Mouse (Mus musculus): ENCODE data around the gene Rilpl1. TPM values are rescaled to one million over a fixed set of nuclear protein-coding genes. Genes with fewer than 3 reads are reported as not detected.

Gene Rilpl1
- polyA plus RNA-seq, 1 experiment from 2014 or later = 23.2 TPM

DNA sequence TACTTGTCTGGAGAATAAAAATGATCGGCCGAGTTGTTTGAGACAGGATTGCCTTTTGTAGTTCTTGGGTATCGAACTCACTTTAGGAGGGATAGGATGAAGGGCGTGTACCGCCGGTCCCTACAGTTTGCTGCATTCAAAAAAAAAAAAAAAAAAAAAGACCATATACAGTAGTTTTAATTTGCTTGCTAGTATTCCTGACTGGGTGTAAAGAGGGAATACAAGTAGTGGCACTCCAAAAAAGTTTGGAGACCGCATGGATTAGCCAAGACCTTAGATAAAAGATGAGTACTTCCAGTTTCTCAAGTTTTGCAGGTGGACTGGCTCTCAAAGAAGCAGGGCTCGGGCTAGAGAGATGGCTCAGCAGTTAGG lies 10.4 kb upstream of the Rilpl1 start:
- peak overlapping the region; percentile 89 for H3K27ac ChIP-seq (replicated peaks)
- H3K9ac ChIP-seq = peak overlapping the region; percentile 93
- H3K4me1 ChIP-seq = peaks cover 18% of the 10 kb centered on the region
- H3K4me3 ChIP-seq (replicated peaks) = peak overlapping the region; percentile 96
- H3K9me3 ChIP-seq (replicated peaks) = no peaks in the 10 kb centered on the region
- peak overlapping the region; percentile 52 for H3K4me2 ChIP-seq (replicated peaks)
- 10% methylated on average over 8 of the region's 8 CpGs for WGBS
- ATAC-seq (ENCODE audit: insufficient number of reproducible peaks, low FRiP score, low TSS enrichment, low read depth) = no peak
- H3K27me3 ChIP-seq = no peaks in the 10 kb centered on the region
- peaks cover 34% of the 10 kb centered on the region for H3K36me3 ChIP-seq

DNA sequence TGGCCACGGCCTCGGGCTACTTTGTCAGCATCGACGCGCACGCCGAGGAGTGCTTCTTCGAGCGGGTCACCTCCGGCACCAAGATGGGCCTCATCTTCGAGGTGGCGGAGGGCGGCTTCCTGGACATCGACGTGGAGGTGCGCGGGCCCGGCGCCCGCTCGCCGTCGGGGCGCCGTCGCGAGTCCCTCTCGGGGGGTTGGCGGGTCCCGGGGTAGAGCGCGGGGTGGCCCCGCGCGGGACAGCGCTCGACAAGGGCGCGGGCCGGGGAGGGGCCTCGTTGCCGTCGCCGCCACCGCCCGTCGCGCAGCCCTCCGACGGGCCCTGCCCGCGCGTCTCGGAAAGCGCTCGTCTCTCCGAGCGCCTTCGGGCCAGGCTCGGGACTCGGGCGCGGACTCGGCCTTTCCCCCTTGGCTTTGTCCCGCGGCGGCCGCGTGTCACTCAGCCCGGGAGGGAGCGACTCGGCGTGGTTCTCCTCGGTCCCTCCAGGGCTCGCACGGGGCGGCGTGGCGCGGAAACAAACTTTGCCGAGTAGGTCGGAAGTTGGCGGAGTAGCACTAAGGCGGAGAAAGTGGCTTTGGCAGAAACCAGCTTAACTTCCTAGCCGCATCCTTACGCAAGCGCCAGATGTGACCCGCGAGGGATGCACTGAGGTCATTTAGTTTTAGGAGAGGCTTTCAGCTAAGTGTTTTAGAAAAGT lies 9.9 kb upstream of the Rilpl1 start:
- H3K4me3 ChIP-seq (replicated peaks) = peak overlapping the region; percentile 96
- H3K4me2 ChIP-seq (replicated peaks) = peak overlapping the region; percentile 52
- H3K27ac ChIP-seq (replicated peaks) = peak overlapping the region; percentile 89
- ATAC-seq (ENCODE audit: insufficient number of reproducible peaks, low FRiP score, low TSS enrichment, low read depth) = peak; percentile 76
- under 1% methylated on average over 68 of the region's 89 CpGs for WGBS
- peaks cover 18% of the 10 kb centered on the region for H3K4me1 ChIP-seq
- peaks cover 29% of the 10 kb centered on the region for H3K36me3 ChIP-seq
- H3K9ac ChIP-seq = peak overlapping the region; percentile 93
- no peaks in the 10 kb centered on the region for H3K9me3 ChIP-seq (replicated peaks)
- no peaks in the 10 kb centered on the region for H3K27me3 ChIP-seq

DNA sequence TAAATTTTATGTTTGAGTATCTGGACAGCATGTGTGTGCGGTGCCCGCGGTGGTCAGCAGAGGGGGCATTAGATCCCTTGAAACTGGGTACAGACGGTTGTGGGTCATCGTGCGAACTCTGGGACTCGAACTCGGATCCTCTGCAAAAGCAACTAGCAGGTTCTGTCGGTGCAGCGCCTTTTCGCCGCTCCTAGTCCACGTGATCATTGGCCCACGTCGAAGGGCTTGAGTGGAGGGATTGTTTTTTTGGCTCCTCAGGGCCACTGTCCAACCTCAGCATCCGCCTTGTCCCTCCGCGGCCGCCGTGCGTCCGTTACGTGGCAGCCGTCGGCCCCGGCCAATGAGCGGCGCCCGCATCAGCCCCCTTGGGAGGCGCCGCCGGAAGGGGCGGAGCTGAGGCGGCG lies 9.2 kb upstream of the Rilpl1 start, which contains the start of gene Tmed2:
Gene Tmed2 (plus strand): TSS at position 313 of the 404 bp plus-strand sequence.
- no peaks in the 10 kb centered on the region for H3K9me3 ChIP-seq (replicated peaks)
- peak; percentile 96 for ATAC-seq (ENCODE audit: insufficient number of reproducible peaks, low FRiP score, low TSS enrichment, low read depth)
- H3K27me3 ChIP-seq = no peaks in the 10 kb centered on the region
- peaks cover 22% of the 10 kb centered on the region for H3K36me3 ChIP-seq
- H3K4me1 ChIP-seq = peaks cover 18% of the 10 kb centered on the region
- under 1% methylated on average over 35 of the region's 35 CpGs for WGBS
- H3K4me3 ChIP-seq (replicated peaks) = peak within 1 kb of the TSS; percentile 96
- peak within 1 kb of the TSS; percentile 93 for H3K9ac ChIP-seq
- H3K27ac ChIP-seq (replicated peaks) = peak within 1 kb of the TSS; percentile 89
- peak within 1 kb of the TSS; percentile 52 for H3K4me2 ChIP-seq (replicated peaks)

DNA sequence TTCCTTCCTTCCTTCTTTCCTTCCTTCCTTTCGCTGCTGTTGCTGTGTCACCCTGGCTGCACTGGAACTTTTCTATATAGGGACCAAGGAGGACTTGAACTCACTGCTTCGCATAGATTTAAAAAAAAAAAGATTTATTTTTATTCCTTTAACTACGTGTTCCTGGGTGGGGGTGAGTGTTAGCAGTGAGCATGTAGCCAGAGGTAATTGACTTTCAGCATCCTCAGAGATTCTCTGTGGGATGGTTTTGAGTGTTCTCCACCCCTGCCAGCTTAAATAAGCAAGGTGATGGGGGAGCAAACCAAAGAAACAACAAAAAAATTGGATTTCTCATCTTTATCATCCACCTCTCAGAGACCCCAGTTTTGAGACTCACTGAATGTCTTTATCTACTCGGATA lies 8.7 kb upstream of the Rilpl1 start:
- peak overlapping the region; percentile 89; the same call in 1 of the 2 replicates for H3K27ac ChIP-seq (replicated peaks)
- H3K4me2 ChIP-seq (replicated peaks) = peak overlapping the region; percentile 43
- H3K4me3 ChIP-seq (replicated peaks) = peak overlapping the region; percentile 96
- H3K9ac ChIP-seq = no peak overlapping the region
- peaks cover 17% of the 10 kb centered on the region for H3K36me3 ChIP-seq
- H3K4me1 ChIP-seq = peaks cover 18% of the 10 kb centered on the region
- 73% methylated on average over 4 of the region's 4 CpGs for WGBS
- no peaks in the 10 kb centered on the region for H3K9me3 ChIP-seq (replicated peaks)
- no peaks in the 10 kb centered on the region for H3K27me3 ChIP-seq
- no peak for ATAC-seq (ENCODE audit: insufficient number of reproducible peaks, low FRiP score, low TSS enrichment, low read depth)

DNA sequence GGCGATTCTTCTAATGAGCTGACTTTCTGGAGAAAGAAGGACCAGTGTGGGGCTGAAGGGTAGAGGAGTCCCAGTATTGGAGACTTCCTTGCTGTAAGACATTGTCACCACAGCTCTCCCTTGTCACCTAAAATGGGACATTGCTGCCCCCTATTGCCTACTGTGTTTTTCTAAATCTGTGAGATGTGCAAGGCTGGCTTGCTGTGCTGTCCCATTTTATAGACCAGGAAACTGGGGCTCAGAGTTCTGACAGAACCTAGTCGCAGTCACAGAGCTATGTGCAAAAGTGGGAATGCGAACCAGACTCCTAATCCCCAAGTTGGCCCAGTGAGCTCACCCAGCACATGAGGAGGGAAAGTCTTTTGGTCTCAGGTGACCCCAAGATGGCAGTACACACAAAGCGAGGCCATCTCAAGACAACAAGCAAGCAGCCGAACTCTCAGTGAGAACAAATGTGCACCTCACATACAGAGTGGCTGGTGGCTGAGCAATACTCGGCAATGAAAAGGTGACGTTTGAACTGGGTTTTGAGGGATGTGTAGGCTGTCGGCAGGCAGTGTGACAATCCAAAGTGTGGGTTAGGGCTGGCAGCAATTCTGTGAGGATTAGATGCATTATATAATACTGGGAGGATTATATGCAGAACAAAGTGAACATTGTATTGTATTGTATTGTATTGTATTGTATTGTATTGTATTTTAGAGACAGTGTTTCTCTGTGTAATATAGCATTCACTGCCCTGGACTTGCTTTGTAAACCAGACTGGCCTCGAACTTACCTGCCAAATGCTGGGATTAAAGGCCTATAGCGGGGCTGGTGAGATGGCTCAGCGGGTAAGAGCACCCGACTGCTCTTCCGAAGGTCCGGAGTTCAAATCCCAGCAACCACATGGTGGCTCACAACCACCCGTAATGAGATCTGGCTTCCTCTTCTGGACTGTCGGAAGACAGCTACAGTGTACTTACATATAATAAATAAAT lies 7.9 kb upstream of the Rilpl1 start:
- H3K4me2 ChIP-seq (replicated peaks) = no peak overlapping the region
- H3K4me3 ChIP-seq (replicated peaks) = no peak overlapping the region
- no peaks in the 10 kb centered on the region for H3K9me3 ChIP-seq (replicated peaks)
- WGBS = 75% methylated on average over 16 of the region's 16 CpGs
- H3K27ac ChIP-seq (replicated peaks) = no peak overlapping the region
- ATAC-seq (ENCODE audit: insufficient number of reproducible peaks, low FRiP score, low TSS enrichment, low read depth) = no peak
- peaks cover 9% of the 10 kb centered on the region for H3K36me3 ChIP-seq
- H3K4me1 ChIP-seq = peaks cover 16% of the 10 kb centered on the region
- no peaks in the 10 kb centered on the region for H3K27me3 ChIP-seq
- H3K9ac ChIP-seq = no peak overlapping the region

DNA sequence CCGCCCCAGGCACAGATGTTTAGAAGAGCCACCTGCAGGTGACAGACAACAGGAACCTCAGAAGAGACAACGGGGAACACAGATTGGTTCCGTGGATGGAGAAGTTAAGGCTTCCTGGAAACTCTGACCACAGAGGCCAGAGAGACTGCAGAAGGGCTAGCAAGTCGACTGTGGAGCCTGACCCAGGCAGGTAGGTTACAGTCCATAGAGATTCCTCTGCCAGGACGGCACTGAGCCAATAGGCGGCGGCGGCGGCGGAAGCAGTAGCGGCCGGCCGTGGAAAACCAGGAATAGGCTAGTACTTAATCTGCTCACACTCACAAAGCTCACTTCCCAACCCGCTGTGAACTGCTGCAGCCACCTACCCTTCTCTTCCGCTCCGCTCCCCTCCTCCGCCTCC lies 5.6 kb upstream of the Rilpl1 start:
- H3K36me3 ChIP-seq = no peaks in the 10 kb centered on the region
- no peak for ATAC-seq (ENCODE audit: insufficient number of reproducible peaks, low FRiP score, low TSS enrichment, low read depth)
- peak overlapping the region; percentile 44 for H3K4me2 ChIP-seq (replicated peaks)
- 6% methylated on average over 17 of the region's 17 CpGs for WGBS
- no peak overlapping the region; the same call in 1 of the 2 replicates for H3K9ac ChIP-seq
- H3K27me3 ChIP-seq = no peaks in the 10 kb centered on the region
- no peaks in the 10 kb centered on the region for H3K9me3 ChIP-seq (replicated peaks)
- H3K27ac ChIP-seq (replicated peaks) = 0 out of 2 replicates have a peak overlapping the region, but pooled peaks have one; percentile 2
- peak overlapping the region; percentile 23 for H3K4me3 ChIP-seq (replicated peaks)
- H3K4me1 ChIP-seq = peaks cover 11% of the 10 kb centered on the region

DNA sequence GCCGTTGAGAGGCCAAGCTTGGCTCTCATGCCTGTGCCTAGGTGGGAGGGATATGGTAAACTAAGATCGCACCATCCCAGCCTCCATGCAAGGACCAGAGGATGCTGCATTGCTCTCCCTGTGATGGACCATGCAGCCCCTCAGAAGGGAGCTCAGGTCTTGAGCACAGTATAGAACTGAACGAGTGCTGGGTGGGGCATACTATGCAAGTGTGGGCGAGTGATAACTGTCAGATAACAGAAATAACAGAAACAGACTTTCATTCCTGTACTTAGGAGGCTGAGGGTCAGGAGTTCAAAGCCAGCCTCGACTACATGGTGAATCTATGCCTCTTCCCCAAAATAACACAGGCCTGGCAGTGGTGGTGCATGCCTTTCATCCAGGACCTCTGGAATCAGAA lies 3.8 kb upstream of the Rilpl1 start:
- H3K4me3 ChIP-seq (replicated peaks) = no peak overlapping the region
- H3K27me3 ChIP-seq = no peaks in the 10 kb centered on the region
- H3K9ac ChIP-seq = no peak overlapping the region
- H3K36me3 ChIP-seq = no peaks in the 10 kb centered on the region
- H3K4me2 ChIP-seq (replicated peaks) = no peak overlapping the region
- ATAC-seq (ENCODE audit: insufficient number of reproducible peaks, low FRiP score, low TSS enrichment, low read depth) = no peak
- no peak overlapping the region for H3K27ac ChIP-seq (replicated peaks)
- H3K9me3 ChIP-seq (replicated peaks) = no peaks in the 10 kb centered on the region
- WGBS = 69% methylated on average over 5 of the region's 5 CpGs
- H3K4me1 ChIP-seq = peaks cover 21% of the 10 kb centered on the region

DNA sequence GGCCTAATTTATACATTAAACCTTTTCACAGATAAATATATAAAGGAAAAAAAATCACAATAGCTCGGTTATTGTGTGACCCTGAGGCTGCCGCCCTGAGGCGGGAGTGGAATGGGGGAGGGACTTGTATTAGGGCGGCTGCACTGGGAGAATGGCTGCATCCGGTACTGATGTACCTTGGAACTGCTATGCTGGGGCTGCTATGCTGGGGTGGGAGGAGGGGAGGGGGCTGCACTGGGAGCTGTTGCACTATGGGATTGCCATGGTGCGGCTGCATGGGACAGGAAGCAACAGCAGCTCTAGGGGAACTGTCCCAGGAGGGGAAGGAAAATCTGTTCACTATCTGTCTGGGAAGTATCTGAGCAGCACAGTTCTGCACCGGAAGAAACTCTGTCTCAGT lies 1.3 kb upstream of the Rilpl1 start:
- Histone ChIP-seq H3K27ac (replicated peaks) (no peak overlapping the region), H3K4me2 (replicated peaks) (no peak overlapping the region), H3K27me3 (no peaks in the 10 kb centered on the region), H3K36me3 (no peaks in the 10 kb centered on the region), H3K9ac (no peak overlapping the region), H3K4me3 (replicated peaks) (no peak overlapping the region), H3K4me1 (peaks cover 42% of the 10 kb centered on the region), H3K9me3 (replicated peaks) (no peaks in the 10 kb centered on the region)
- ATAC-seq (ENCODE audit: insufficient number of reproducible peaks, low FRiP score, low TSS enrichment, low read depth) = no peak
- WGBS = 22% methylated on average over 7 of the region's 7 CpGs

DNA sequence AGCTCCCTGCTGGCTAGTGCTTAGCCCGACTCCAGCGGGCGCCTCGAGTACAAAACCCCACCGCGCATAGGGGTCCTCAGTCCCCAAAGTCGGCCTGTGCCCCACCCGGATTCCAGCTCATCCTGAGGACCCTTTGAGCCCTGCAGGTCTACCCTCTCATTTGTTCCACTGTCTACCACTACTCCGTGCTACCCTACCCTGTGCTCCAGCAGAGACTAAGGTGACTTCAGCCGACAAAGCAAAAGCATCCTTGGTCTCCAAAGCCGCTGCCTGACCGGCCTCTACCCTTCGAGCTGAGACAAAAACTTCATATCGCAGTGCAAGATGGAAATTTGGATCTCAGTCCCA lies 366 bp upstream of the Rilpl1 start:
- Histone ChIP-seq H3K4me2 (replicated peaks) (peak overlapping the region; percentile 80), H3K4me1 (peaks cover 37% of the 10 kb centered on the region), H3K27me3 (no peaks in the 10 kb centered on the region), H3K9me3 (replicated peaks) (no peaks in the 10 kb centered on the region), H3K27ac (replicated peaks) (peak overlapping the region; percentile 86), H3K4me3 (replicated peaks) (peak overlapping the region; percentile 86), H3K36me3 (no peaks in the 10 kb centered on the region), H3K9ac (peak overlapping the region; percentile 58)
- 0 out of 2 replicates have a peak, but pooled peaks have one; percentile 2 for ATAC-seq (ENCODE audit: insufficient number of reproducible peaks, low FRiP score, low TSS enrichment, low read depth)
- WGBS = 15% methylated on average over 14 of the region's 14 CpGs

DNA sequence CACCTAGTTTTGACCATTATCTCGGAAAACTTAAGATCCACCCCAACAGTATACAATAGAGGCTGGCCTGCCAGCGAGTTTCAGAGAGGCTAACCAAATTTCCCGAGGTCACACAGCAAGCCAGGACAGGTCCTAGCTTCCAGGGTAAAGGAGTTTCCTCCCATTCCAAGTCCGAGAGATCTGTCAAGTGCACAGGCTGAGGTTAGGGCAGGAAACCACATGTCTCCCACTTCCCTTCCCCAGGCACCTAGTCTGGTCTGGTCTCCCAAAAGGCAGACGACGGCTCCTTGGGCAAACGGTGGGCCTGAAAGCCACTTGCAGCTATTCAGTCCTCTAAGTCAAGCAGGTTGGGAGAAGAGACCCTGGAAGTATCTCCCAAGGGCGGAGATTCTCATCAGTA lies 1.5 kb downstream of the Rilpl1 start:
- H3K27ac ChIP-seq (replicated peaks) = peak overlapping the region; percentile 52; the same call in 1 of the 2 replicates
- ATAC-seq (ENCODE audit: insufficient number of reproducible peaks, low FRiP score, low TSS enrichment, low read depth) = no peak

DNA sequence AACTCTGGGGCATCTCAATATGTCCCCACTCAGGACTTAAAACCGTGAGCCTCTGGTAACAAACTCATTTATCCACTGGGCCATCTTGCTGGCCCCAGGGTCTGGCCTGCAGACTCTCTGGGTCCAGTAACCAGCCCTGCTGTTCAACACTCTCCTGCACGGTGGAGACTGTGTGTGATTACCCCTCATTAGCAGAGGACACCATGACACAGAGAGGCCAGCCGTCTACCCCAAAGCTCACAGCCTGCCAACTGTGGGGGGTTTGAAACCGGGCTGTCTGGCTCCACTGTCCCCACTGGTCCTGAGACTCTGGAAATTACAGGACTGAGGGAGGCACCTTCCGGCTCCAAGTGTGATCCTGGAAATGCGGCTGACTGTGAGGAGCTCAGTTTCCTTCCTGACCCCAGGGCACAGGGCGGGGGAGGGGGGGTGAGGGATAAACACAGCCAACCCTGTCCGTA lies 2.0 kb downstream of the Rilpl1 start:
- H3K9me3 ChIP-seq (replicated peaks) = no peaks in the 10 kb centered on the region
- H3K4me1 ChIP-seq = peaks cover 37% of the 10 kb centered on the region
- peak overlapping the region; percentile 52 for H3K27ac ChIP-seq (replicated peaks)
- peak overlapping the region; percentile 80 for H3K4me2 ChIP-seq (replicated peaks)
- no peaks in the 10 kb centered on the region for H3K36me3 ChIP-seq
- H3K9ac ChIP-seq = 0 out of 2 replicates have a peak overlapping the region, but pooled peaks have one; percentile 45
- no peaks in the 10 kb centered on the region for H3K27me3 ChIP-seq
- ATAC-seq (ENCODE audit: insufficient number of reproducible peaks, low FRiP score, low TSS enrichment, low read depth) = no peak
- H3K4me3 ChIP-seq (replicated peaks) = peak overlapping the region; percentile 86
- 11% methylated on average over 8 of the region's 8 CpGs for WGBS

More for the DNA sequence above, 1.5 kb downstream of the Rilpl1 start:
- H3K4me3 ChIP-seq (replicated peaks) = peak overlapping the region; percentile 86
- H3K4me1 ChIP-seq = peaks cover 37% of the 10 kb centered on the region
- peak overlapping the region; percentile 80 for H3K4me2 ChIP-seq (replicated peaks)
- H3K36me3 ChIP-seq = no peaks in the 10 kb centered on the region
- H3K9me3 ChIP-seq (replicated peaks) = no peaks in the 10 kb centered on the region
- H3K9ac ChIP-seq = no peak overlapping the region
- no peaks in the 10 kb centered on the region for H3K27me3 ChIP-seq
- WGBS = 31% methylated on average over 8 of the region's 8 CpGs

Measured in embryonic facial prominence, embryonic 15.5 days (tissue).